Mouse (Mus musculus): ENCODE measurements at regions not wholly inside any gene's neighbourhood (a gene's known extent, or its start where the extent isn't known, plus 50 kb on each side); places are given as distances from the start of the nearest gene placed in this dataset.

DNA sequence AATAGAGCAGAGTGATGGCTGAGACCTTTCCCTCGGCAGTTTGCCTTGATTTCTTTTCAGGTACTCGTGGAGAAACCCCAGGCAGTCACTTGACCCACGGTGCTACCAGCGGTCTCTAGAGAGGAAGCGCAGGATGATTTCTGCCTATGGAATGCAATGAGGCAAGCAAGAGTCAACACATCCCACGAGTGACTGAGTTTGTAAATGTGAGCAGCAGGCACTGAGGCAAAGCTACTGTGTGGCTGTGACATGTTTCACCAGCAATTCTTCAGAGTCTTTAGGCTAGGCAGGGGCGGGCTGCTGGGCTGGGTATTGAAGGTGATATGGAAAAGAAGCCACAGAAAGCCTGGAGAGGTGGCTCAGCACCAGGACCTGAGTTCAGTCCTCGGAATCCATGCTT is 187.4 kb upstream of the BB014433 start:
- DNase-seq (ENCODE audit: low read depth), result no peak
- TF ChIP-seq POLR2A (IDR thresholded peaks at IDR 0.05; ENCODE audit: borderline replicate concordance, extremely low read depth, insufficient read depth, insufficient read length, poor library complexity, severe bottlenecking), result no peak
- TF ChIP-seq CTCF (IDR thresholded peaks at IDR 0.05; ENCODE audit: borderline replicate concordance, extremely low read depth, insufficient read depth, insufficient read length), result no peak

DNA sequence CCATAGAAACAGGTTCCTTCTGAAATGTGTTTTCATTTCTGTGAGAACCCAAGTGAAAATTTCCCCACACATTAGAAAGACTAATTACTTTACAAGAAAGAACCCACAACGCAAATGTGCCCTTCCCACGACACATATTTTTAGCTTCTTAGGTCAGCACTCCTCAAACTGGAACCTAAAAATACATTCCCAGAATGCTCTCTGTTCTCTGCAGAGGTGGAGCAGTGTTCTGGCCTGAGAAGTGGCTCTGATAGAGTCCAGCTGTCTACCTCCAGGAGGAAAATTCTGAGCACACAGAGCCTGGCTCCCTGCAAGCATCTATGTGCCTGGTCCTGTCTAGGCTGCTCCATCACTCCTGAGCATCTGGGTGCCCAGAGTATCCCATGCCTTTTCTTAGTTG is 184.3 kb upstream of the BB014433 start:
- DNase-seq (ENCODE audit: low read depth), result no peak
- TF ChIP-seq POLR2A (IDR thresholded peaks at IDR 0.05; ENCODE audit: borderline replicate concordance, extremely low read depth, insufficient read depth, insufficient read length, poor library complexity, severe bottlenecking), result no peak
- no peak for TF ChIP-seq CTCF (IDR thresholded peaks at IDR 0.05; ENCODE audit: borderline replicate concordance, extremely low read depth, insufficient read depth, insufficient read length)

DNA sequence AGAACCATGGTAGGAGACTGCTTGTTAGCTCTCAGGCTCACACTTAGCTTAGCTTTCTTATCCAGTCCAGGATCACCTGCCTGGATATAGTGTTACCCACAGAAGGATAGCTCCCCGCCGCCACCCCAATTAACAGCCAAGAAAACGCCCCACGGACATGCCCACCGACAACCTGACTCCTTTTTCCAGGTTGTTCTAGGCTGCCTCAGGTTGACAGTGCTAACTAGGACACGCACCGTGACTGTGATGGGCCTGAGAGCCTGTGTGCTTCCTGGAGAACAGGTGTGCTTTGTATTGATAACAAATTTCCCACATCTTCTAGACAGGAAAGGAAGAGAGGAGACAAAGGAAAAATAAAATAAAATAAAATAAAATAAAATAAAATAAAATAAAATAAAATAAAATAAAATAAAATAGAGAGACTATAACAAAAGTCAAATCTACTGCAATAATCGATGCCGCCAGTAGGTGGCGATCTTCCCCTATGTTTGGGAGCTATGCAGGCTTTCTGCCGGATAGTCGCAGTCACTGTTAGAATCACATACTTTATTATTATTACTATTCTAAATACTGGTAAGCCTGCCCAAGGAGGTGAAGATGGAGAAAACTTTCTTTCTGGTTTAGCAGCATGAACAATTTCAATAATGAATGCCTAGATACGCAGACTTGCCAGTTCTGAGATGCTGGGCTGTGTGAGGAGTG is 175.5 kb upstream of the BB014433 start:
- TF ChIP-seq CTCF (IDR thresholded peaks at IDR 0.05; ENCODE audit: borderline replicate concordance, extremely low read depth, insufficient read depth, insufficient read length), result peak; percentile 75; the same call in 1 of the 2 replicates
- no peak for TF ChIP-seq POLR2A (IDR thresholded peaks at IDR 0.05; ENCODE audit: borderline replicate concordance, extremely low read depth, insufficient read depth, insufficient read length, poor library complexity, severe bottlenecking)
- peak; percentile 84 for DNase-seq (ENCODE audit: low read depth)

DNA sequence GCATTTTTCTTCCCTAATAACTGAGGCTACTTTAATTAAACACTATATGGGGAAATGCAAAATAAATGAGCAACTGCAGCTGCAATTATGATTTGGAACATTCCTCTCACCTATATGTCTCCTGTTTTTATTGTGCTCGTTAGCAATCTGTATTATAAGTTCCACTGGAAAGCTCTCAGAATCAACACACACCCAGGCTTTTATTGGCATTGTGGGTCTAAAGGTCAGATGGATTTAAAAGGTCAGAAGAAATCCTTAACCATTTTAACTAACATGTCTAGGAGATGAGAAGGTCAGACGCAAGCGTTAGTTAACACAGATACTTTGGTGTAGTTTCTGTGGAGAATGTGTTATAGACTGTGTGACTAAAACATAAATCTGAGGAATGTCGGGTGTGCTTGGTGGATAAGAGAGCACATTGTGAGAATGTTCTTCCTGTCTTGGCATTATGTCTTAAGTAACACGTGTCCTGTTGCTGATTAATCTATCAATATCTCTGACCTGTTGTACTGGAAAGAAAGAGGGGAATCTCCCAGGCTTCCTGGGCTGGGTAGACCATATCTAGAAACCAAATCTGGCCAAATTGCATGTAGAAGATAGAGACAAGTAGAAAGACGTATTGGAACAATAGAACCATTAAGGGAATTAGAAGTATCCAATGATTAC is 164.1 kb upstream of the BB014433 start:
- TF ChIP-seq CTCF (IDR thresholded peaks at IDR 0.05; ENCODE audit: borderline replicate concordance, extremely low read depth, insufficient read depth, insufficient read length) (no peak), POLR2A (IDR thresholded peaks at IDR 0.05; ENCODE audit: borderline replicate concordance, extremely low read depth, insufficient read depth, insufficient read length, poor library complexity, severe bottlenecking) (no peak)
- DNase-seq (ENCODE audit: low read depth), result no peak

DNA sequence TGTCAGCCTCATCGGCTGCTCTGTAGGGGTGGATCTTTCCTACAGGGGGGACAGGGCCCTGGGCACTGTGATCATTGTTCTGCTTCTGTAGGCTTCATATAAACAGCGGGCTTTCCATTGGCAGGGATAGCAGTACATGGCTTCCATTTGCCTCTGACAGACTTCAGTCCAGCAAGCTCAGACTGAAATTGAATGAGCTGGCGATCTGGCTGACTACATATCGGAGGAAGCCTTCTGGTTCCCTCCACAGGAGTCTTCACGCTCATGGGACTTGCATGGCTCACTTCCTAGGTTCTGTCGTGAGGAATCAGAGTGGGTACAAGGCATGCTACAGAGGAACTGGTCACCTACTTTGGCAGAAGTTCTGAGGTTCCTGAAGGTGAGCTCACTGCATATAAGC is 155.7 kb upstream of the BB014433 start:
- no peak for DNase-seq (ENCODE audit: low read depth)
- no peak for TF ChIP-seq POLR2A (IDR thresholded peaks at IDR 0.05; ENCODE audit: borderline replicate concordance, extremely low read depth, insufficient read depth, insufficient read length, poor library complexity, severe bottlenecking)
- TF ChIP-seq CTCF (IDR thresholded peaks at IDR 0.05; ENCODE audit: borderline replicate concordance, extremely low read depth, insufficient read depth, insufficient read length), result no peak

DNA sequence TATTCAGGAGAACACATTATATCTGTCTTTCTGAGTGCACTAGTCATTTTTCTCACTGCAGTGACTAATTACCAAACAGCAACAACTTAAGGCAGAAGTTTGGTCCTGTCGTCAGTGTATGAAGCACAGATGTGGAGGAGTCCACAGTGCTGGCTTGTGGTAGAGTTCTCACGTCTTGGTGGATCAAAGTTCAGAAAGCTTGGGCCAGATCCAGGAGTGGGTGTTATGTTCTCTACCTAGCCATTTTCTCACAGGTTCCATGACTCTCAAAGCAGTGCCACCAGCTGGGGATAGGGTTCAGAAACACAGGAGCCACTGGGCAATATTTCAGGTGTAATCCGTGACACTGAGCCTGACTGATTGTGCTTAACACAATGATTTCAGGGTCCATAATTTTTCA is 144.8 kb upstream of the BB014433 start:
- no peak for DNase-seq (ENCODE audit: low read depth)
- TF ChIP-seq CTCF (IDR thresholded peaks at IDR 0.05; ENCODE audit: borderline replicate concordance, extremely low read depth, insufficient read depth, insufficient read length), result no peak
- TF ChIP-seq POLR2A (IDR thresholded peaks at IDR 0.05; ENCODE audit: borderline replicate concordance, extremely low read depth, insufficient read depth, insufficient read length, poor library complexity, severe bottlenecking), result no peak

DNA sequence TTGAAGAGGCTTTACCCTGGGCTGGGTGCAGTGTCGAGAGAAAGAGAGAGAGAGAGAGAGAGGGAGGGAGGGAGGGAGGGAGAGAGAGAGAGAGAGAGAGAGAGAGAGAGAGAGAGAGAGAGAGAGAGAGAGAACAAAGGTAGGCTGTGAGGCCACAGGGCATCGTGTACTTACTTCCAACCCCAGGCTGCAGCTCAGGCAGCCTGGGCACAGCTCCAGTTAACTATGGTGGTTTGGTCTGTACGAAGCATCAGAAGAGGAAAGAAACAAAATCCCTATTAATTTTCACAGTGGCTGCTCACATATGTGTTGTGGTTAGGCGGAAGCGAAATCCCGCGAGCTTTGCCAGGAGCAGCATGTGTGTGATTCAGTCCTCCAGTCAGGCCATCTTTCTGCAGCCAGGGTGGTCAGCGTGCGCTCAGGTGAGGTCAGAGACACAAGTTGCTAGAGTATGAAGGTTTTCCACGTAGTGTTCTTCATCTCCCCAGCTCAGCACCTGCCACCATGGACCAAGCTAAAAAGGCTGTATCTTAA is 143.3 kb upstream of the BB014433 start:
- no peak for TF ChIP-seq POLR2A (IDR thresholded peaks at IDR 0.05; ENCODE audit: borderline replicate concordance, extremely low read depth, insufficient read depth, insufficient read length, poor library complexity, severe bottlenecking)
- no peak for TF ChIP-seq CTCF (IDR thresholded peaks at IDR 0.05; ENCODE audit: borderline replicate concordance, extremely low read depth, insufficient read depth, insufficient read length)
- DNase-seq (ENCODE audit: low read depth), result peak; percentile 69
